Mouse (Mus musculus): ENCODE data around the gene Glis2.
A peak's percentile ranks its signal among the peaks of the same experiment; 100 is the strongest.
"Not testable (repeated sequence)": the region's sequence is repeated elsewhere in the genome, so short reads cannot be mapped to it uniquely, and the experiment has no call there.

Gene Glis2

DNA sequence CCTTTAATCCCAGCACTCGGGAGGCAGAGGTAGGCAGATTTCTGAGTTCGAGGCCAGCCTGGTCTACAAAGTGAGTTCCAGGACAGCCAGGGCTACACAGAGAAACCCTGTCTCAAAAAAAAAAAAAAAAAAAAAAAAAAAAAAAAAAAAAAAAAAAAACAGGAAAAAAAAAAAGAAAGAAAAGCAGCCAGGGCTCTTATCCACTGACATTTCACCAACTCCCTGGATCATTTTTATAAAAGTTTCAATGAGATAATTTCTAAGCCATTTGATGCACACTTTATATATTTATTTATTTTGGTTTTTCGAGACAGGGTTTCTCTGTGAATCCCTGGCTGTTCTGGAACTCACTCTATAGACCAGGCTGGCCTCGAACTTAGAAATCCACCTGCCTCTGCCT is 13.3 kb upstream of the Glis2 start:
- not testable (repeated sequence) for DNase-seq (ENCODE audit: low read depth, low spot score)

DNA sequence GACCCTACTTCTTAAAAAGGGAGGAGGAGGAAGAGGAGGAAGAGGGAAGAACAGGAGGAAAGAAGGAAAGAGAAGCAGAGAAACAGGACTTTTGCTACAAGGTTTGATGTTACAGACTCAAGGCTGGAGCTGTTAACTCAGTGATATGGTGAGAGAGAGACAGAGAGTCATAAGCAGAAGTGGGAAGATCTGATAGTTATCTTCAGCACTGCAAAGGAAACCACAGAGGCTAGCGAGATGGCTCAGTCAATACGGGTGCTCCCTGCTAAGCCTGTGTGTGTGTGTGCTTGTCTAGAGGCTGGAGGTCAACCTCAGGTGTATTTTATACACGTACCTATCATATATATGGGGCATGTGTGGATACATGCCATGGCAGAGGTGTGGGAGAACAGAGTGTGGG is 10.7 kb upstream of the Glis2 start:
- no peak for DNase-seq (ENCODE audit: low read depth, low spot score)

DNA sequence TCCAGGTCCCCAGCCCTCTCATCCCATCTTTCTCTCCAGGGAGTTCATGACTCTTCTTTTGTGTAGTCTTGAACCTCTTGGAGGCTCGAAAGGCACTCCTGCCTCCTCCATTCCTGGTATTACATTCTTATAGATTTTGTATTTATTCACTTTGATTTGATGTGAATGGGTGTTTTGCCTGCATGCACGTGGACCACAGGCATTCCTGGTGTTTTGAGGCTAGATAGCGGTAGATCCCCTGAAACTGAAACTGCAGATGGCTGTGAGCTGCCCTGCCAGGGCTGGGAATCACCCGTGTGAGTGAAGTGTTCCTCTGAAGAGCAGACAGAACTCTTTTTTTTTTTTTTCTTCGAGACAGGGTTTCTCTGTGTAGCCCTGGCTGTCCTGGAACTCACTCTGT is 10.1 kb upstream of the Glis2 start:
- DNase-seq (ENCODE audit: low read depth, low spot score), result no peak

DNA sequence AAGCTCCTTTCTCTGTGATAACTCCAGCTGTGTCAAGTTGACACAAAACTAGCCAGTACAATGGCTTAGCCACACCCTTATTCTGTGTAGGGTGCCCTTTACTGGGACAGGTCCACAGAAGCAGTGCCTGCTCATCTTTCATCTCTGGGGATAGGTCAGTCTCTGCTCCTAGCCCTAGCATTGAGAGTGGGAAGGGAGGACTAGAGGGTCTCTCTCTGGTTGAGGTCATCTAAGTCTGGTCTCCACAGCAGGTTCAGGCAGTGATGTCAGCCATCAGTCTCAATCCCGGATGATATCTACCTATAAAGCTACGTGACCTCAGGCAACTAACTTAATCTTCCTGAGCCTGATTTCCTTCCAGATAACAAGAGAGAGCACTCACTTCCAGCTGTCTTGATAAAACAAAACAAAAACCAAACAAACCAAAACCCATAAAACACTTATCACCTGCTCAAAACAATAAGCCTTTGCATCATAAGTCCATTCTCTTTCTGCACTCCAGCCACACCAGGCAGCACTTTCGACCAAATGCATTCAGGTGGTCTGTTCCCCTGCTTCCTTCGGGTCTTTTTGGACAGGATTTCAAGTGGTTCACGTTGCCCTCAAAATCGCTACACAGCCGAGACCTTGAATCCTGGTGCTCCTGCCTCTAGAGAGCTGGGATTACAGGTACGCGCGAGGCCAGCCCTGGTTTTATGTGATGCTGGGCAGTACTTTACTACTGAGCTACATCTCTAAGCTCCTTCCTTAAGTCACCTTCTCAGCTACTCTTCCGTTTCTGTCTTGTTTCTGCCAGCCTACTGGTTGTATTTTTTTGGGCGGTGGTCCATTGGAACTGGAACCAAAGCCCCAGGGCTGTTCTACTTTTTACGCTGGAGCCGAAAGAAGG is 8.6 kb upstream of the Glis2 start:
- DNase-seq (ENCODE audit: low read depth, low spot score), result no peak

DNA sequence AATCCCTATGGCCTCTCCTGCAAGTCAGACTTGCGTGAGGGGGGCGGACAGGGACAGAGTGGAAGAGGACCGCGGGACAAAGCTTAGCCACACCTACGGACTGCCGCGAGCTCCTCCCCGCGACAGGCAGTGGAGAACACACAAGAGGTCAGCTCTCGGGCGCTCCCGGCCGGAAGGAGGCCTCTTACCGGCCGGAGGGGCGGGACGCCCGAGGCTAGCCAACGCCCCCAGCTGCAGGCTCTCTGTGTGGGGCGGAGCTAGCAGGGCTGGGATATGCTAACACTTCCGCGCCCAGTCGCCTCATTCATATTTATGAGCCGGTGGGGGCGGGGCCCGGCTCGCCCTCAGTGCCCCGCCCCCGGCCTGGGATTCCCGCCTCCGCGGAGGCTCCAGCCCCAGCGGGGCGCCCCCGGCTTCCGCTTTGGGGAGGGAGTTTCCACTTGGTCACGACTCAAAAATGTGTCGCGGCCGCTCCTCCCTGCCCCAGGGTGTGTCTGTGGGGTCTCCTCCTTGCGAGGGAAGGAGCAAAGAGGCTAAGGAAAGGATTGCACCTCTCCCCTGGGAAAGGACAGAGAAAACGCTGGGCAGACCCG is 7.9 kb upstream of the Glis2 start:
- DNase-seq (ENCODE audit: low read depth, low spot score), result peak; percentile 99

DNA sequence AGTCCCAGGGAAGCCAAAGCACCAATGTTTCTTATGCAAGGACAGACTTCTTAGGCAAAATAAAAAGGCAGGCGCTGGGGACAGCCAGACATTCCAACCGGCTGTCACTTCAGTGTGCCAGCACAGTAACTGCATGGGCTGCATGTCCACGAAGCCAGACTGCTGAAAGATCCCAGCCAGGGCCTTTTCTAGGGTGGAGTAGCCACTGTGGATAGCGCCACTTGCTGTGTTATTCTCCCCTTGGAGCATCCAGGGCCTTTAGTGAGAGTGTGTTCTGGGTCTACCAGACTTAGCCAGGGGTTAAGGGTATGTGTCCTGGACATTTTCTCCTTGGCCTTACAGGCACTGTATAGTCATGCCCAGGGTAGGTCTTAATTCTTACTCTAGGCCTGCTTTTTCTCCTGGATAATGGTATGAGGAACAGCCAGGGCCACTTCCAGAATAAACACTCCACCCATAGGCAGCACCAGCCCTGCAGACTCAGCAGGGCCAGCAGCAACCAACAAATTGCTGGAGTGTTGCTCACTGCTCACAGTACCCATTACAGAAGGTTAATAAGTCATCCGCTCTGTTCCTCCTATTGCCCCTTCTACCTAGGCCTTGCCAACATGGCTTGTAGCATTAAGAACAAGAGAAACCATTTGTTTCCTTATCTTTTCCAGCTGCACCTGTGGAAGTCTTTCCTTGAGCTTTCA is 6.8 kb upstream of the Glis2 start:
- peak; percentile 74 for DNase-seq (ENCODE audit: low read depth, low spot score)

DNA sequence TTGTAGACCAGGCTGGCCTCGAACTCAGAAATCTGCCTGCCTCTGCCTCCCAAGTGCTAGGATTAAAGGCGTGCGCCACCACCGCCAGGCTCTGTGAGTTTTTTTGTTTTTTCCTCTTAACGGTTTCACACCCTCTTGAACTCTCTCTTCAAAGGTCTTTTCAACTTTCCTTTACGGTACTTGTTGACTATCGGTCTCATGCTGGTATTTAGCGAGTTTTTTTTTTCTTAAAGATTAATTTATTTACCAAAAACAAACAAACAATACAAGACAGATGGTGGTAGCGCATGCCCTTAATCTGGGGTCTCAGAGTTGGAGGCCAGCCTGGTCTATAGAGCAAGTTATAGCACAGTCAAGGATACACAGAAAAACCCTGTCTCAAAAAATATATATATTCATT is 4.3 kb upstream of the Glis2 start:
- DNase-seq (ENCODE audit: low read depth, low spot score), result peak; percentile 62

DNA sequence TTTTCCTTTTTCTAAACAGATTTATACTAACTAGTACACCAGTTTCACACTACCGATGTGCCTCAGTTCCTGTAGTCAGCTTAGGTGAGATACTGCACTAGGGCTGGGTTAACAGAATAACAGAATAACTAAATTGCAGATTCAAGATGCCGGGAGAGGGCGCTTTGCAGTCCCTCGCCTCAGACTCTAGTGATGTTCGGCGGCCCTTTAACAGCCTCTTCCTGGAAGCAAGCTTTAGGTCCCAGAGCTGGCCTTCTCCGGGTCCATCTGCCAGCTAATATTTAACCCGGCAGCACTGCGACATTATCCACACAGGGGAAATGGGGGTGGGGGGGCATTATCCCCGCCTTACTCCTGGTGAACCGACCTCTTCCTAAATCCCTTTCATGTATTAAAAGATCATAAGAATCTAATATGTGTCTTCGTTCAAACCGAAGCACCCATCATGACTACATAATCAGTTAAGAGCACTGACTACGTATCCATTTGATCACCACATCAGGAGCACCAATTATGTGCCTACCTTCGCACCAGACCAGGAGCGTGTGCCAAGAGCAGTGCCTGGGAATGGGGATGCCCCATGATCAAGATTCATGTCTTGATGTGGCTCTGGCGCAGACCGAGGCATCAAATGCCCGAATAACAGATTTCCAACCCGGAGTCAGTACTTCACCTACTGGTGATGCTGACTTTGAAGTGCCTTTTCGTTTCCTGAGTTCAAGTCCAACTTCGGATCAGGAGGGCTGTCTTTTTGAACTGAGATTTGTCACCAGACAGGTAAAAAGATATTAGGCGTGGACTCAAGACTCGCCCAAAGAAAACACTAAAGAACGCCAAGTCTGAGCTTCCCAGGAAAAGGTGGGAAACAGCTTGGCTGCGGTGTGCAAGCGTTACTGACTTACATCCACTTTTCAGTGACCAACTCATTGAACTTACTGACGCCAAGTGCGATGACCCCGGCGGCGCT is 1.3 kb upstream of the Glis2 start:
- DNase-seq (ENCODE audit: low read depth, low spot score), result peak; percentile 82

DNA sequence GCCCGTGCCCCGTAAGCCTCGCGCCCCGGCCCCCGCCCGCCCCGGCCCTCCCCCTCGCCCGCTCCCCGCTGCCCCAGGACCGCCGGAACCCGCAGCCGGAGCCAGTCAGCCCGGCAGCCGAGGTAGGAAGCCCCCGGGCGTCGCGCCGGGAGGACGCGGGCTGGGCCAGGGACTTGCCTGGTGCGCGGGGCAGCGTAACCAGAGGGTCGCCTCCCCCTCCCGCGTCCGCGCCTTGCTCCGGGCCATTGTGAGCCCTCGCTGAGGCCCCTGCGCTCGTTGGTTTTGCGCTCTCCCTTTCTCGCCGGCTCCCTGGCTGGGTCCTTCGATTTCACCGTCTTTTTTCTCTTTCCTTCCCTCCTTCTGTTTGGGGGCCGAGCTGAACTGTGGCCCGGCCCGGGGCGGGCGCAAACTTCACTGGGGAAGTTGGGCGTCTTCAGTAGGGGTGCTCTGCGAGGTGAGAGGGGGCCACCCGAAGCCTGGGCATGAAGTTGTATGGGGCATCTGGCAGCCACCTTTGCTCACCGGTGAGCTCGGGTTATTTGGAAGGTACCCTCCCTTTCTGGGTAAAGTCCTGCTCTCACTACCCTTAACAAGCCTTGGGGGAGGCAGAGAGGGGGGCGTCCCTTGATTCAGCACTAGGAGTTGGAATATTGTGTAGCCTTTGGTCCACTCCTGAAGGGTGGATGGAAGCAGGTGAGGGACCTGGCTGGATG is 457 bp downstream of the Glis2 start:
- DNase-seq (ENCODE audit: low read depth, low spot score), result peak; percentile 47

DNA sequence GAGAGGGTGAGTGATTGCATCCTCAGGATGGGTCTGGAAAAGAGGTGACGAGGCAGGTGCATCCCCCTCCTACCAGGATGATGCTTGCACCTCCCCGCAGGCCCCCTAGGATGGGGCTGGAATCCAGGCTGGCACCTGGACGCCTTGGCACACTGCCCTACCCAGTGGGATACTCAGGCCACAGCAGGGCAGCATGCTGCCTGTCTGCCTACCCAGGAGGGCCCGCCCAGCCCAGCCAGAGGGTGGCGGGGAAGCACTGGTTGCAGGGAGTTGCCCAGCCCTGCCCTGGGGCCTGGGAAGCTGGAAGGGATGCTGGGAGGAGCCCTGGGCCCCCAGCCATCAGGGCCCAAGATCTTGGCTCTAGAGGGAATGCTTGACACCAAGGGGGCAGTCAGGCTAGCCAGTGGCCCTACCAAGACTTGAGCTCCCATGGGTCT is 1.0 kb downstream of the Glis2 start:
- peak; percentile 82 for DNase-seq (ENCODE audit: low read depth, low spot score)

DNA sequence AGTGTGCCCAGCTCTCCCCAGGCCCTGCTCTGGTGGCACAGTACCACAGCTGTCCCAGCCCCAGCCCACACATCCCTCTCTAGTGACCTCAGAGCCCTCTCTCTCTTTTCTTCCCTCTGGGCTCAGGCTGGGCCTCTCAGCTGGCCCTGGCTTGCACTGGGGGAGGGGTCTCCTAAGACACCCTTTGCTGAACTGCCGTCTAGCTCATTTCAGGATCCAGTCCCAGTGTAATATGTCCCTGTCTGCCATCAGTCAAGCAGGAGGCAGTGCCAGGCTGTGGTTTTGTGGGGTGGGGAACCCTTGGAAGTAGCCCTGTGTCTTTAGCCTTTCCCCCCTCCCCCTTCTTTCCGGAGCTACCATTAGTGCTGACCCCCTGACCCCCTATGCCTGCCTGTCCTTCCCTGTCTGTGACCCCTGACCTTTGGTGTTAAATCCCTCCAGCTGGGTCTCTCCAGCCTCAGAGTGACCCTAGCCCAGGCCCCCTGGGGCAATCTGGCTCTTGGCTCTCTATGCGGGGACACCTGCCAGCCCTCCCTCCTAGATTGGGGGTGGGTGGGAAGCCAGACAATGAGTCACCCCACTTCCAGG is 1.7 kb downstream of the Glis2 start:
- peak; percentile 76 for DNase-seq (ENCODE audit: low read depth, low spot score)

DNA sequence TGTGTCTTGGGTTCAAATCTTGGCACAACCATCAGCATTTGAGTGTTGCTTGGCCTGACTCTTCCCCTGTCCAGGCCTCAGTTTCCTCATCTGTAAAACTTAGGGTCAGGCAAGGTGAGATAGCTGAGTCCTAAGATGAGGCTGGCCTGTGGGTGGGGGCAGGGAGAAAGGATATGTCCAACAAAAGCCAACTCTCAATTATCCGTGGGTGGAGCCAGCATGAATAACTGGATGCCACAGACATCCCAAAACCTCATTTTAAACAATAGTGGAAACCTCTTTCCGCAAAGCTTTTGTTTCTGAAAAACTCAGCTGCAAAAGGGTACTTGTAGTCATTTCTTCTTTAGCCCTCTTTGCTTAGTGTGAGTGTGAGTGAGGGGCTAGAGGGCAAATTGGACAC is 2.3 kb downstream of the Glis2 start:
- peak; percentile 59 for DNase-seq (ENCODE audit: low read depth, low spot score)

DNA sequence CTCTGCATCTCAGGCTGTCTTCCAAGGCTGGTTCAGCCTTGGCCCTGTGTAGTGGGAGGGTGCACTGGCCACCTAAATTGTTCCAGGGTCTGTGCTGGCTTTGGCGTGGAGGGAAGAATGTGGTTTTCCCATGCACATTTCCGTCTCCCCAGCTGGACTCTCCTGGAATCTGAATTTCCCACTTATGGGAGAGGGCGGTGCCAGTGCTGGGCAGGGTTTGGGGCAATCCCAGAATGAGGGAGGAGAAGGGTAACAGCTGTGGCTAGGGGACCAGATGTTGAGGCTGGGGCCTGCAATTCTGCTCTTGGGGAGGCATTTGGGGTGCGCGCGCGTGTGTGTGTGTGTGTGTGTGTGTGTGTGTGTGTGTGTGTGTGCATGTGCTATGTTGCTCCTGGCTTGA is 2.8 kb downstream of the Glis2 start:
- peak; percentile 68 for DNase-seq (ENCODE audit: low read depth, low spot score)

DNA sequence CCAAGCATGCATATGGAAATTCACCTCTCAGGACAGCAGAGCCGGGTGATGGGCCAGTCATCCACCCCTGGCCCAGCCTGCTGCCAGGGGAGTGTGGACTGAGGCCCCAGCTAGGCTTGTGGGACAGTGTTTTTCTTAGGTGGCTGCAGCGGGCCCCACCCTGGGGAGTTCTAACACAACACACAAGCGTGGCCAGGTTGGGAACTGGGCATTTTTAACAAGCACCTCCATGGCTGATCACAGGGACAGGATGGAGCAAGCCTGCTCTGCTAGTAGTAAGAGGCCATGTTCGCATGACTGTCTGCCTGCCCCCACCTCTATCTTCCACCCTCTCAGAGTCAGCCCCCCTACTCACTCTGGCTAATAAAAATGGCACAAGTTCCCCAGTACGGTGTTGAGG is 3.5 kb downstream of the Glis2 start:
- no peak for DNase-seq (ENCODE audit: low read depth, low spot score)

DNA sequence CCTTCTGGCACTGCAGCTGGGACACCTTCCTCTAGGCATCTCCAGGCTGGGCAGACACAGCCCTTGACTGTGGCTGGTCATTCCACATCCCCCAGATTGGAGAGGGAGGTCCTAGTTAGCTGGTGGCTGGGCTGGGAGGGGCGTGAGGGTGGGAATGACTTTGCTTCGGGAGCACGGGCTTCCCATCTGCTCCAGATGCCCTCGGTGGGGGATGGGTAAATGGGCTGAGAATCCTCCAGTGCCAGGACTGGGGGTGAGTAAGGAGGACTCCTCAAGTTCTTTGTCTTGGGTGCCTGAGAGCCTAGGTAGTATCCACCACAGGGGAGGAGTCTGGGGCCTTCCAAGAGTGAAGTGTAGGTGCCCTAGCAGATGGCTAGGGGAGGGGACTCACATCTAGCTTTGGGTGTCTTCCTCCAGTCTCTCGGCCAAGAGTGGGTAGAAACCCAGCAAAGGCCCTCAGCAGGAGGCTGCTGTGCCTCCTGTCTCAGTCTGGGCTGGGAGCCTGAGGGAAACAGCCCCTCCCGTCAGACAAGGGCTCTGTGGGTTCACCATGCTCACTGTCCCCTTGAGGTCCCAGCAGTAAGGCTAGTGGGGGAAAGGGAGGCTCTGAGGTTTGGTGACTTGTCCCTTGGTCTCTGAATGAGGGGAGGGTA is 4.5 kb downstream of the Glis2 start:
- DNase-seq (ENCODE audit: low read depth, low spot score), result no peak

DNA sequence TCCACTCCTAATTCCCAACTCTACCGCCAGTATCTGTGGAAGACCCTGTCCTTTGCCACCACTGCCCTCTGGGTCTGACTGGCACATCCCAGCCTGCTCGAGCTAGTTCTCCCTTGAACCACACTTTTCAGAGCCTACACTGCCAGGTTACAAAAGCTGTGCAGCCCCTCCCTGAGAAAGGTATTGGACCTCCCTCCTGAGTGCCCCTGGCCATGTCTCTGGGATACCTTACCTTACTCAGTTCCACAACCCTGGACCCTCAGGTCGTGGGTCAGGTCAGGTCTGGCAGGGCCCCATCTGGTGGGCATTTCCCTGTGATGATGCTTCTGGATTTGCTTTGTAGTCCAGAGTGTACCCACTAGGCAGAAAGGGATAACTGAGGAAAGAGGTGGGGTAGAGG is 5.1 kb downstream of the Glis2 start:
- no peak for DNase-seq (ENCODE audit: low read depth, low spot score)

DNA sequence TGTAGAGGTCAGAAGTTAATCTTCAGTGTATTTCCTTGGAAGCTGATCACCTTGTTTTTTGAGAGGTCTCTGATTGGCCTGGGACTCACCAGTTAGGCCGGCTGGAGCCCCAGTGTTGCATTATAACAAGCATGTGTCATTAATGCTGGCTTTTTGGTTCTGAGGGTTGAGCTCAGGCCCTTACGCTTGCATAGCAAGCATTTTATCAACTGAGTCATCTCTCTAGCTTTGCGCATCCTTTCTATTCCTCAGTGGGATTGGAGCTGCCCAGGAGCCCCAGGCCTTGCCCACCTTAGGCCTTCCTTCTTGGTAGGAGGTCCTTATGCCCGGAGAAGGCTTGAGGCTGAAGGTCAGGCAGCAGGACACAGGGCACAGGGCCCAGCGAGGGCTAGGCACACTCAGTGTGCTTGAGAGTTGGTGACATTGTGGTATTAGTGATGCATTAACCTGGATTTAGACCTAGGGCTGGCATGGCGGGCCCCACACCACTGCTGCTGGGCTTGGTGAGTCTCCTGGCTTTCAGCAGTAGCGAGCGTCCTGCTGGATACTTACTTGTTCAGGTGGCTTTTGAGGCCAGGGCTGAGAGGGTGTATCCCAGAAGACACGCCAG is 6.3 kb downstream of the Glis2 start:
- DNase-seq (ENCODE audit: low read depth, low spot score), result peak; percentile 52

DNA sequence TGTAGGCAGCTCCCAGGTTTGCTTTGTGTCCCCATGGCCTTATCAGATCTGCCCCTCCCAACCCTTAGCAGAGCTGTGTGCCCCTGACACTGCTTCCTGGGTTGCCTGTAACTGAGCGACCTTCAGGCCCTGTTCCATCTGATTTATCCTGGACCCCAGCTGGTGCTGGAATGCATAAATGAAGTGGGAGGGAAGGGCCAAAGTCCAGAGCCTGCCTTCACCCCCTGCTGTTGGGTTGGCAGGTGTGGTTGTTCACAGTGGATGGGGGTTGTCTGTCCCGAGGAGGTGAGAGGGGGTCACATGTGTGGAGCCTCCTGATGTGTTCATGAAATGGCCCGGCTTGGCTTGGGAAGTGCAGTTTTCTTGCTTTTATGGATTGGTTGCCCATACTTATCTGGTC is 7.7 kb downstream of the Glis2 start:
- no peak for DNase-seq (ENCODE audit: low read depth, low spot score)

DNA sequence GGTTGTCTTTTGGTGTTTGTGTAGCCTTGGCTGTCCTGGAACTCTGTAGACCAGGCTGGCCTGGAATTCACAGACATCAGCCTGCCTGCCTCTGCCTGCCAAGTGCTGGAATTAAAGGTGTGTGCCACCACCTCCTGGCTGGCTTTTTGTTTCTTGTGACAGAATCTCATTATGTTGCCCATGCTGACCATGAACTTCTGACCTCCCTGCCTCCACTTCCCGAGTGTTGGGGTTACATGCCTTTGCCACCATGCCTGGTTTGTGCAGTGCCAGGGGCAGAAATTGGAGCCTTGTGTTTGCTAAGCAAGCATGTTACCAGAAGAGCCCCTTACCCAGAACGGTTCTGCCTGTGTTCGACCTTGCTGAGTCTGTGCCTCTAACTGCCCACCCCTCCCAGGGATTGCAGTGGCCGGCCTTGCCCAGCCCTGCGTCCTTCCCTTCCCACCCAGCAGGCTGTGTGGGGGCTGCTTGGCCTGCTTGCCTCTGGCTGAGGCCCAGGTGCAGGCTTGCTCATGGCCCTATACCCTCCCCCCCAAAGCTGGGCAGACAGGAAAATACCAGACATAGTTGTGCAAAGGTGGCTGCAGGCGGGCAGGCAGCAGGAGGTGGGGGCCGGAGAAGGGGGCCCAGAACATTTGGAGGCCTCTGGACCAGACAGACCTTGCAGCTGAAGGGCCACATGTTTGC is 8.4 kb downstream of the Glis2 start:
- DNase-seq (ENCODE audit: low read depth, low spot score), result no peak

All from 3T3-L1 (cell line).